Mouse (Mus musculus): ENCODE data around the gene Ei24. TPM values are rescaled to one million over a fixed set of nuclear protein-coding genes. Genes with fewer than 3 reads are reported as not detected.

Gene Ei24
- total RNA-seq, 2 experiments from 2014 or later: 108 TPM

GRCm38 (mm10) chr9:36794487-36794886 lies 2.7 kb downstream of the Ei24 start:
- no peak for DNase-seq (ENCODE audit: low spot score in 2 of 2)

GRCm38 (mm10) chr9:36792191-36792590 lies 5.0 kb downstream of the Ei24 start:
- no peak for DNase-seq (ENCODE audit: low spot score in 2 of 2)

- no peak for DNase-seq (ENCODE audit: low spot score in 2 of 2)
Measured at GRCm38 (mm10) chr9:36783921-36784320, 13.3 kb downstream of the Ei24 start.

GRCm38 (mm10) chr9:36769048-36769413 lies 28.2 kb downstream of the Ei24 start:
- DNase-seq (ENCODE audit: low spot score in 2 of 2): no peak

- peak in 1 of 2 experiments; percentile 63 for DNase-seq (ENCODE audit: low spot score in 2 of 2)
Measured at GRCm38 (mm10) chr9:36768156-36769047, 28.8 kb downstream of the Ei24 start.

- peak; percentile 97 to 99 for DNase-seq (ENCODE audit: low spot score in 2 of 2)
Measured at GRCm38 (mm10) chr9:36767203-36768143, 29.7 kb downstream of the Ei24 start, which contains the start of gene Stt3a. Stt3a (minus strand) TSS chr9:36767679.

GRCm38 (mm10) chr9:36764378-36764777 lies 32.8 kb downstream of the Ei24 start:
- DNase-seq (ENCODE audit: low spot score in 2 of 2): no peak

Other genes with a start within 250 kb of the Ei24 start
- gene Gm17689, start 214.8 kb downstream of the Ei24 start, total RNA-seq (2021): not detected
- not detected for gene A630095E13Rik, start 154.0 kb downstream of the Ei24 start, total RNA-seq (2021)
- not detected for gene Acrv1, start 104.2 kb downstream of the Ei24 start, total RNA-seq (2021)
- 1 to 10 TPM; 3.7 to 4.6 TPM for gene Chek1, start 70.3 kb downstream of the Ei24 start, total RNA-seq (2021)
- gene Stt3a, start 29.7 kb downstream of the Ei24 start, total RNA-seq (2021): 10 to 100 TPM; 77.9 to 79.1 TPM
- 100 to 1,000 TPM; 344 to 347 TPM for gene Fez1, start 24.5 kb upstream of the Ei24 start, total RNA-seq (2021)

Measured in layer of hippocampus, postnatal 10 days (tissue).